Mouse (Mus musculus): Measurements from ENCODE around the gene Cerk.

DNA sequence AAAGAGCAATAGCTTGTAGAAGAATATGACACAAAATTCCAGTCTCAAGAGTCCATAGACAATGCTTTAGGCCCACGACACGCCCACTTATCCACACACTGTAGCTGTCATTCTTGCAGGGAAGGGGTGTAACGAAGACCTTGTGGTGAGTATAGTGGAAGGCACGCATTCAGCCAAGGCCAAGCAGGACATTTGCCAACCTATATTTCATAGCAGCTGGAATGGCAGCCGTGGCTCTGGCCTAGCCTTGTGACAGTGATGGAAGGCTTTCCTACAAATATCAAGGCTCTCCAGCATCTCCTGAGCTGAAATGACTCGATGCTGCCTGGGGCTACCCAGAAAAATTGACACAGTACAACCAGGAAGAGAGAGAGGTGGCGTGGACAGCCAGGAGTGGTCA is 40.9 kb downstream of the Cerk start:
- TF ChIP-seq CTCF (IDR thresholded peaks at IDR 0.05; ENCODE audit: control insufficient read depth, insufficient read depth, insufficient replicate concordance, low read depth, low read length) (no peak), POLR2A (IDR thresholded peaks at IDR 0.05; ENCODE audit: control insufficient read depth, low read depth, low read length) (no peak)
